Mouse (Mus musculus): ENCODE data around the gene Nptx2. TPM values are rescaled to one million over a fixed set of nuclear protein-coding genes. Genes with fewer than 3 reads are reported as not detected.
A peak's percentile ranks its signal among the peaks of the same experiment; 100 is the strongest.

Nptx2 gene
- polyA plus RNA-seq, 1 experiment from 2014 or later = 3.6 TPM

- Histone ChIP-seq H3K27me3 (replicated peaks) (peaks cover 19% of the 10 kb centered on the region), H3K36me3 (no peaks in the 10 kb centered on the region), H3K4me3 (no peak overlapping the region), H3K4me1 (peaks cover 16% of the 10 kb centered on the region; the same call in 1 of the 2 replicates), H3K4me2 (replicated peaks) (peak overlapping the region; percentile 29), H3K9me3 (no peaks in the 10 kb centered on the region), H3K27ac (no peak overlapping the region), H3K9ac (no peak overlapping the region)
- ATAC-seq (ENCODE audit: low FRiP score, low read depth) = peak; percentile 32
- 9% methylated on average over 12 of the region's 12 CpGs for WGBS
These were observed 2.9 kb upstream of the Nptx2 start for GRCm38 (mm10) chr5:144542711-144543308.

- no peak overlapping the region for H3K27ac ChIP-seq
- H3K9me3 ChIP-seq = no peaks in the 10 kb centered on the region
- ATAC-seq (ENCODE audit: low FRiP score, low read depth) = no peak
- H3K9ac ChIP-seq = peak overlapping the region; percentile 47
- H3K27me3 ChIP-seq (replicated peaks) = peaks cover 35% of the 10 kb centered on the region
- peaks cover 27% of the 10 kb centered on the region for H3K4me1 ChIP-seq
- 3% methylated on average over 34 of the region's 34 CpGs for WGBS
- H3K4me2 ChIP-seq (replicated peaks) = peak overlapping the region; percentile 63
- H3K4me3 ChIP-seq = peak overlapping the region; percentile 39
- H3K36me3 ChIP-seq = no peaks in the 10 kb centered on the region
These were observed 807 bp downstream of the Nptx2 start for GRCm38 (mm10) chr5:144546423-144546995.

- Histone ChIP-seq H3K4me2 (replicated peaks) (peak overlapping the region; percentile 63), H3K4me1 (peaks cover 24% of the 10 kb centered on the region), H3K27ac (no peak overlapping the region), H3K9ac (no peak overlapping the region), H3K9me3 (no peaks in the 10 kb centered on the region), H3K36me3 (no peaks in the 10 kb centered on the region), H3K27me3 (replicated peaks) (peaks cover 35% of the 10 kb centered on the region), H3K4me3 (peak overlapping the region; percentile 35)
- no peak for ATAC-seq (ENCODE audit: low FRiP score, low read depth)
- 15% methylated on average over 9 of the region's 9 CpGs for WGBS
These were observed 1.7 kb downstream of the Nptx2 start for GRCm38 (mm10) chr5:144547333-144547878.

DNA sequence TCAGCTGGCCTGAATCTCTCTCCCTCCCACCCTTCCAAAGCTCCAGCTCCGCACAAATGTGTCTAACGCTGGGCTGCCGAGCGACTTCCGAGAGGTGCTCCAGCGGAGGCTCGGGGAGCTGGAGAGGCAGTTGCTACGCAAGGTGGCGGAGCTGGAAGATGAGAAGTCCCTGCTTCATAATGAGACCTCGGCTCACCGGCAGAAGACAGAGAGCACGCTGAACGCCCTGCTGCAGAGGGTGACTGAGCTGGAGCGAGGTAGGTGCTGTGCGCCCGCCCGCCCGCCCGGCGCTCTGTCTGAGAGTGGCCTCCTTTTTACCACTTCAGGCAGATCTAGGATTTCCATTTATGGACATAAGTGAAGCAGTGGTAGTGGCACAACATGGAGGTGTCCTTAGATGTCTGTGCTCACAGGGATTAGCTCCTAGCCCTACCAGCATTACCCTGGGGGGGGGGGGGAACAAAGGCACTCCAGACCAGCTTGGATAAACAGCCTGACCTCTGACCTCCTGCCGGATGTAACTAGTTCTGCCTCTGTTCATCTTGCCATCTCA is 2.5 kb downstream of the Nptx2 start:
- no peaks in the 10 kb centered on the region for H3K36me3 ChIP-seq
- peak overlapping the region; percentile 63 for H3K4me2 ChIP-seq (replicated peaks)
- peaks cover 22% of the 10 kb centered on the region for H3K4me1 ChIP-seq
- no peaks in the 10 kb centered on the region for H3K9me3 ChIP-seq
- no peak overlapping the region for H3K27ac ChIP-seq
- WGBS = 3% methylated on average over 21 of the region's 21 CpGs
- H3K9ac ChIP-seq = peak overlapping the region; percentile 44; the same call in 1 of the 2 replicates
- H3K4me3 ChIP-seq = peak overlapping the region; percentile 35
- no peak for ATAC-seq (ENCODE audit: low FRiP score, low read depth)
- H3K27me3 ChIP-seq (replicated peaks) = peaks cover 35% of the 10 kb centered on the region

DNA sequence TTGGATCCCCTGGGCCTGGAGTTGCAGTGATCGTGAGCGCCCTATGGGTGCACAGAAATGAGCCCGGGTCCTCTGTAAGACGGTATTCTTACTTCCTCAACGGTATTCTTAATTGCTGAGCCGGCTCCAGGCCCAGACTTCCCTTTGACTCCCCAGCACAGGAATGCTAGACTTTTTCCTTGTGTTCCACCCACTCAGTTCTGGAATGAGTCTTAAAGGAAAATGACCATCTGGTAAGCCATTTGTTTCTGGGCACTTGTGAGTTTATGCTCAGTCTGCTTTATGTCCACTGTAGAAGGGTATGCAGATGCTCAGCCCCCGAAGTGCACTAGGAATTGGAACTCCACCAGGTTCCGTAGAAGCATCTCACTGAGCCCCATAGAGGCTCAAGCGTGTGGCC is 4.3 kb downstream of the Nptx2 start:
- no peak overlapping the region for H3K4me3 ChIP-seq
- H3K27me3 ChIP-seq (replicated peaks) = peaks cover 35% of the 10 kb centered on the region
- no peak overlapping the region for H3K27ac ChIP-seq
- H3K4me2 ChIP-seq (replicated peaks) = no peak overlapping the region
- peaks cover 23% of the 10 kb centered on the region for H3K4me1 ChIP-seq
- 80% methylated on average over 9 of the region's 9 CpGs for WGBS
- ATAC-seq (ENCODE audit: low FRiP score, low read depth) = no peak
- 0 out of 2 replicates have a peak, but pooled peaks cover 3% of the 10 kb centered on the region for H3K36me3 ChIP-seq
- H3K9ac ChIP-seq = no peak overlapping the region
- no peaks in the 10 kb centered on the region for H3K9me3 ChIP-seq

DNA sequence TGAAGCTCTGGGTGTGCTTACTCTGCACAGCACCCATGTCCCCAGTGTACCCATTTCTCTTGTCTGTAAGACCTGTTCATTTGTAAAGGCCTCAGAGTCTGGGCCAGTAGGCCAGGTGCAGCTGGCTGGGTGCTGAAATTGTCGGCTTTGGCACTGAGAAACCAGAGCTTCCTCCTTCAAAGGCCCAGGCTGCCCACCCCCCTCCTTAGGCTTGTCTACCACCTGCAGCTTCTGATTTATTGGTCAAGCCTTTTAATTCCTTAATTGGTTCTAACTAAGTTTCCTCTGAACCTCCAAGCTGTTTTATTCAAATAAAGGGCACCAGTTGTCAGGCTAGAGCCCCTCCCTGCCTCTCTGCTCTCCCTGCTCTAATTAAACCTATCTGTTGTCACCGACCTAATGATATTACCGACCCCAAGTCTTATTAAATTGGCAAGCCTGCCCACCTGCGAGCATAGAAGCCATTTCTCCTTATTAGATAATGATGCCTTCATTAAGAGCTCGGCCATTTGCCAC is 5.0 kb downstream of the Nptx2 start:
- H3K4me2 ChIP-seq (replicated peaks) = no peak overlapping the region
- no peak overlapping the region for H3K27ac ChIP-seq
- H3K4me3 ChIP-seq = no peak overlapping the region
- peaks cover 34% of the 10 kb centered on the region for H3K27me3 ChIP-seq (replicated peaks)
- H3K9me3 ChIP-seq = no peaks in the 10 kb centered on the region
- H3K4me1 ChIP-seq = peaks cover 23% of the 10 kb centered on the region
- ATAC-seq (ENCODE audit: low FRiP score, low read depth) = no peak; the same call in 1 of the 2 replicates
- 0 out of 2 replicates have a peak, but pooled peaks cover 3% of the 10 kb centered on the region for H3K36me3 ChIP-seq
- WGBS = 21% methylated on average over 5 of the region's 5 CpGs
- H3K9ac ChIP-seq = no peak overlapping the region

- Histone ChIP-seq H3K36me3 (0 out of 2 replicates have a peak, but pooled peaks cover 3% of the 10 kb centered on the region), H3K4me1 (peaks cover 24% of the 10 kb centered on the region), H3K4me2 (replicated peaks) (peak overlapping the region; percentile 18; the same call in 1 of the 2 replicates), H3K27me3 (replicated peaks) (no peaks in the 10 kb centered on the region; the same call in 1 of the 2 replicates), H3K9ac (no peak overlapping the region), H3K4me3 (no peak overlapping the region), H3K27ac (peak overlapping the region; percentile 50; the same call in 1 of the 2 replicates), H3K9me3 (no peaks in the 10 kb centered on the region)
- 13% methylated on average over 9 of the region's 10 CpGs for WGBS
- peak; percentile 82 for ATAC-seq (ENCODE audit: low FRiP score, low read depth)
These were observed 11.0 kb downstream of the Nptx2 start for GRCm38 (mm10) chr5:144556710-144557109.

- Histone ChIP-seq H3K27me3 (replicated peaks) (no peaks in the 10 kb centered on the region; the same call in 1 of the 2 replicates), H3K9me3 (no peaks in the 10 kb centered on the region), H3K27ac (no peak overlapping the region), H3K9ac (no peak overlapping the region), H3K4me2 (replicated peaks) (no peak overlapping the region), H3K36me3 (0 out of 2 replicates have a peak, but pooled peaks cover 3% of the 10 kb centered on the region), H3K4me1 (peaks cover 24% of the 10 kb centered on the region), H3K4me3 (no peak overlapping the region)
- 53% methylated on average over 8 of the region's 8 CpGs for WGBS
- ATAC-seq (ENCODE audit: low FRiP score, low read depth) = 0 out of 2 replicates have a peak, but pooled peaks have one; percentile 30
These were observed 11.7 kb downstream of the Nptx2 start for GRCm38 (mm10) chr5:144557363-144557762.

DNA sequence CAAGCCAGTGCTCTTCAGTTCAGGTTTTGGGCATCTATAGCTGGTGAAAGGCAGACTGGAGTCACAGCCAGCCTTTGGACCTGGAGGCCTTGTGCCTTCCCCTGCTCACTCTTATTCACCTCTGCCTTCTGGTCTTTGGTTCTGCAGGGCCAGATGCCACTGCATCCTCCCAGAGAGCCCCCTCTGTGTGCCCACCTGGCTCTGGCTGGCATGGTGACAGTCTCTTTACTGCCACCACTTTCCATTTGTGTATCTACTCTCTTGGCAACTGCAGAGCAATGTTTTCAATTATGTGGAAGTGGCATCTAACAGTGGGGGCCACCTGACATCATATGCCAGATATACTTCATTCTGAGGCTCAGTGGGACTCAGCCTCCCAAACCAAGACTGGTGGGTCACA is 12.8 kb downstream of the Nptx2 start:
- no peak for ATAC-seq (ENCODE audit: low FRiP score, low read depth)
- Histone ChIP-seq H3K9ac (no peak overlapping the region), H3K27me3 (replicated peaks) (no peaks in the 10 kb centered on the region; the same call in 1 of the 2 replicates), H3K4me1 (peaks cover 24% of the 10 kb centered on the region), H3K9me3 (no peaks in the 10 kb centered on the region), H3K4me2 (replicated peaks) (no peak overlapping the region), H3K36me3 (0 out of 2 replicates have a peak, but pooled peaks cover 1% of the 10 kb centered on the region), H3K4me3 (no peak overlapping the region), H3K27ac (no peak overlapping the region)

DNA sequence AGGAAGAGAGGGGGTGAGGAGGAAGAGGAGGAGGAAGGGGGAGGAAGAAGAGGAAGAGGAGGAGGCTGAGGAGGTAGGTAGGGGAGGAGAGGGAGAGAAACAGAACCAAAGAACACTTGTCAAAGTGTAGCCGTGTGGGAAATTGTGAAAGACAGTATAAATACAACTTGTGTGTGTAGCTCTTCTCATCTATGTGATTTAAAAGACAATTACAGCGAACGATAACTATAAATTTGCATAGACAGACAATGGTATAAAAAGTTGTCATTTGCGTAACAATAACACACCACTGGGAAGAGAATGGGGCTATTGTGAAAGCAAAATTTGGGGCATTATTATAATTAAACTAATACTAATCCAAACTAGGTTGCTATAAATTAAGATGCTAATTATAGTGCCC is 20.0 kb downstream of the Nptx2 start:
- Histone ChIP-seq H3K4me3 (no peak overlapping the region), H3K4me1 (no peaks in the 10 kb centered on the region), H3K27me3 (replicated peaks) (no peaks in the 10 kb centered on the region), H3K27ac (no peak overlapping the region), H3K36me3 (no peaks in the 10 kb centered on the region), H3K4me2 (replicated peaks) (no peak overlapping the region), H3K9ac (no peak overlapping the region), H3K9me3 (no peaks in the 10 kb centered on the region)
- 66% methylated on average over 4 of the region's 4 CpGs for WGBS
- no peak for ATAC-seq (ENCODE audit: low FRiP score, low read depth)

GRCm38 (mm10) chr5:144585100-144585499 is 39.4 kb downstream of the Nptx2 start:
- WGBS = 90% methylated on average over 5 of the region's 5 CpGs

More at GRCm38 (mm10) chr5:144585100-144585499, 39.4 kb downstream of the Nptx2 start:
- no peaks in the 10 kb centered on the region for H3K36me3 ChIP-seq
- no peak overlapping the region for H3K9ac ChIP-seq
- H3K4me3 ChIP-seq = no peak overlapping the region
- no peaks in the 10 kb centered on the region for H3K27me3 ChIP-seq (replicated peaks)
- no peak overlapping the region for H3K27ac ChIP-seq
- H3K4me1 ChIP-seq = no peaks in the 10 kb centered on the region
- peaks cover 28% of the 10 kb centered on the region; the same call in 1 of the 2 replicates for H3K9me3 ChIP-seq
- no peak for ATAC-seq (ENCODE audit: low FRiP score, low read depth)
- no peak overlapping the region for H3K4me2 ChIP-seq (replicated peaks)

Data from neural tube, embryonic 12.5 days (tissue).